Mouse (Mus musculus): Measurements from ENCODE around the gene Tcam1. TPM values are rescaled to one million over a fixed set of nuclear protein-coding genes. Genes with fewer than 3 reads are reported as not detected.

Gene Tcam1
- polyA plus RNA-seq, 1 experiment from 2014 or later, result 0.26 TPM

DNA sequence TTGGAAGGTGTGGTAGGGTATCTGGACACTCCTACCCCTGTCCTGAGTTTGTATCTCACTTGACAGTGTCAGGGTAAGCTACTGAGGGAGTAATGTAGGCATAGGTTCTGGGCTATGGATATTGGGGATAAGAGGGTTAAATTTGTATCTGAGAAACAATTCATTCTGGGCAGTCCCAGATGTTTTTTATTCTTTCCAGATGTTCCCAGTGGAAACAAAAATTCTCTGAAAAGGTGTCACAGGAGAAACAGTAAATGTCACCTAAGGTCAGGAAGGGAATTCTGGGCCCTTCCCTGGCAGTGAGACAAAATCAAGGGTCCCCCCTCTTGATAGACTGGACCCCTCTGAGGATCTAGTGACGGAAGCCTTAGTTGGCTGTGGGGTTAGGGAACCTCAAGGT lies 39.9 kb downstream of the Tcam1 start:
- no peak for DNase-seq (ENCODE audit: low spot score)
- no peak overlapping the region for H3K27ac ChIP-seq (ENCODE audit: low read depth)
- ATAC-seq (replicated peaks; ENCODE audit: low FRiP score, low TSS enrichment, low read depth), result no peak
- H3K4me1 ChIP-seq (replicated peaks; ENCODE audit: control insufficient read depth, insufficient read depth, low read length), result peaks cover 19% of the 10 kb centered on the region
- H3K9ac ChIP-seq (ENCODE audit: low read length), result no peak overlapping the region
- no peak overlapping the region for H3K4me2 ChIP-seq (ENCODE audit: low read length)
- no peak overlapping the region for H3K4me3 ChIP-seq (ENCODE audit: low read depth, low read length)
- no peaks in the 10 kb centered on the region for H3K36me3 ChIP-seq (ENCODE audit: control insufficient read depth, insufficient read depth, low read length)
- no peaks in the 10 kb centered on the region for H3K27me3 ChIP-seq (replicated peaks; ENCODE audit: control insufficient read depth, insufficient read depth, low read length)
- H3K9me3 ChIP-seq (ENCODE audit: control insufficient read depth, low read length), result no peaks in the 10 kb centered on the region
- WGBS, result 74% methylated on average over 1 of the region's 1 CpGs

DNA sequence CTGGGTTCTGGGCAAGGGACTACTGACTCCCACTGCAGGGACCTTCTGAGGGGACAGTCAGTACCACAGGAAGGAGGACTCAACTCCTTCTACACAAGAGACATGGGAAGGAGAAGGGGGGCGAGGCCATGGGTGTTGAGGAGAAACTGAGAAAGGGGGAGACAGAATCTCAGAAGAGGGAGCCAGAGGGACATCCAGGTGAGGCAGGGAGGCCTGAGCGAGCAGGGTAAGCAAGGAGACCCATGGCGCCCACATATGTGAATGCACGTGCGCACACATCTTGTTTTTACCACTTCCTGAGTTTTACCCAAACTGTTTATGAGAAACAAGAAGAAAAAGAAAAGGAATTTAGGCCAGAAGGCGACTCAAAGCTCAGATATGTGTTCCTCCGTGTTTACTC lies 41.3 kb downstream of the Tcam1 start:
- Histone ChIP-seq H3K9me3 (ENCODE audit: control insufficient read depth, low read length) (no peaks in the 10 kb centered on the region), H3K36me3 (ENCODE audit: control insufficient read depth, insufficient read depth, low read length) (no peaks in the 10 kb centered on the region), H3K9ac (ENCODE audit: low read length) (no peak overlapping the region), H3K4me1 (replicated peaks; ENCODE audit: control insufficient read depth, insufficient read depth, low read length) (peaks cover 19% of the 10 kb centered on the region), H3K27ac (ENCODE audit: low read depth) (no peak overlapping the region), H3K4me2 (ENCODE audit: low read length) (no peak overlapping the region), H3K27me3 (replicated peaks; ENCODE audit: control insufficient read depth, insufficient read depth, low read length) (no peaks in the 10 kb centered on the region), H3K4me3 (ENCODE audit: low read depth, low read length) (no peak overlapping the region)
- WGBS, result 70% methylated on average over 7 of the region's 7 CpGs
- ATAC-seq (replicated peaks; ENCODE audit: low FRiP score, low TSS enrichment, low read depth), result no peak
- DNase-seq (ENCODE audit: low spot score), result no peak

DNA sequence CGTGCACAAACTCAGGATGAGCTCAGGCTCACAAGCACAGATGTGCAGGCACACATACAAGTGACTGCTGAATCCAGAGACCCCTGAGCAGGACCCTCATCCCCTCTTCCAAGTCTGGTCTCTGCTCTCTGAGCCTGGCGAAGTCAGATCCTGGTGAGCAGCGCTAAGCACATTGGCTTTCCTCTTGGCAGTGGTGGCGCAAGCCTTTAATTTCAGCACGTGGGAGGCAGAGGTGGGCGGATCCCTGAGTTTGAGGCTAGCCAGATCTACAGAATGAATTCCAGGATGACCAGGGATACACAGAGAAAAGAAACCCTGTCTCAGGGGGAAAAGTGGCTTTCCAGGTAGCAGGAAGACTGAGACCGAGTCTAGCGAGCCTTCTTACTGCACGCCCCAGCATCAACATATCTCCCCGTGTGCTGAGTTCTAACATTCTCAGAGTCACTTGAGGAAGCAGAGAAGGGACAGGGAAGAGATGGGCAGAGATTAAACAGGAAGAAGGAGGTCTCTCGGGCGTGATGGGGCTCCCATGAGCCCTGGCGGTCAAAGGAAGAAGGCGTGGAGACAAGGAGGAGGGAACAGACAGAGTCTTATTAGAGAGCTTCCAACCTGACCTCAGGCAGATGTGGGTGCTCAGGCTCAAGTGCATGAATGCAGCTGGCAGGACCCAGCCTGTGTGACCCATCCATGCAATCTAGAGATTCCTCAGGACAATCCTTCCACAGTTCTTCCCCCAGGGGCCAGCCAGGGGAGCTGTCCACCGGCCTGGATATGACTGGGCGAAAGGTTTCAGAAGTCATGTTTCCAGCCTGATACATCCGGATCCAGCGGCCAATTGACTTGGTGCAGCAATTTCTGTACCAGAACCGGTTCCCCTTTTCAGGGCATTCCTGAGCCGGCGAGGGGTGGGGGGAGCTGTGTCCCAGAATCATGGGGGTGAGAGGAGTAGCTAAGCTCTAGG lies 42.2 kb downstream of the Tcam1 start:
- H3K9me3 ChIP-seq (ENCODE audit: control insufficient read depth, low read length), result no peaks in the 10 kb centered on the region
- no peaks in the 10 kb centered on the region for H3K36me3 ChIP-seq (ENCODE audit: control insufficient read depth, insufficient read depth, low read length)
- ATAC-seq (replicated peaks; ENCODE audit: low FRiP score, low TSS enrichment, low read depth), result no peak
- peak; percentile 58 for DNase-seq (ENCODE audit: low spot score)
- 0 out of 2 replicates have a peak overlapping the region, but pooled peaks have one; percentile 6 for H3K4me2 ChIP-seq (ENCODE audit: low read length)
- no peak overlapping the region for H3K4me3 ChIP-seq (ENCODE audit: low read depth, low read length)
- no peak overlapping the region for H3K9ac ChIP-seq (ENCODE audit: low read length)
- H3K4me1 ChIP-seq (replicated peaks; ENCODE audit: control insufficient read depth, insufficient read depth, low read length), result peaks cover 18% of the 10 kb centered on the region
- H3K27ac ChIP-seq (ENCODE audit: low read depth), result peak overlapping the region; percentile 38; the same call in 1 of the 2 replicates
- no peaks in the 10 kb centered on the region for H3K27me3 ChIP-seq (replicated peaks; ENCODE audit: control insufficient read depth, insufficient read depth, low read length)
- WGBS, result 58% methylated on average over 21 of the region's 21 CpGs

DNA sequence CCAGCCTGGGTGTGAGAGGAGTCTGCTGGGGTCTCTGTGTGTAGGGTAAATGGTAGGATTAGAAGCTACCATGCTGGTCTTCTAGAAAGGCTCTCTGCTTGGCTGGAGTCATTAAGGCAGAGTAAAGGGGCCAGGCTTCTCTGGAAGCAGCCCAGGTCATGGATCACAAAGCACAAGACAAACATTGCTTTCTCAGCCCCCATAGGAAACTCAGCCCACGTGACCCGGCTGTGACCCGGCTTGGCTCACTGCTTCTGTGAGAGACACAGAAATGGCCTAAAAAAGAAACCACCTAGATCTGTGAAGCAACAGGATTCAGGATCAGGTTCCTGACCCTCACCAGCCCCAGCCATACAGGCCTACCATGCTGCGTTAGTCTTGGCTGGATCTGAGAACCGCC lies 48.4 kb downstream of the Tcam1 start:
- H3K9me3 ChIP-seq (ENCODE audit: control insufficient read depth, low read length), result no peaks in the 10 kb centered on the region
- DNase-seq (ENCODE audit: low spot score) (no peak), ATAC-seq (replicated peaks; ENCODE audit: low FRiP score, low TSS enrichment, low read depth) (no peak)
- H3K4me1 ChIP-seq (replicated peaks; ENCODE audit: control insufficient read depth, insufficient read depth, low read length), result 0 out of 2 replicates have a peak, but pooled peaks cover 3% of the 10 kb centered on the region
- no peak overlapping the region for H3K4me2 ChIP-seq (ENCODE audit: low read length)
- no peak overlapping the region for H3K4me3 ChIP-seq (ENCODE audit: low read depth, low read length)
- H3K9ac ChIP-seq (ENCODE audit: low read length), result no peak overlapping the region
- 64% methylated on average over 5 of the region's 5 CpGs for WGBS
- no peaks in the 10 kb centered on the region for H3K27me3 ChIP-seq (replicated peaks; ENCODE audit: control insufficient read depth, insufficient read depth, low read length)
- no peak overlapping the region for H3K27ac ChIP-seq (ENCODE audit: low read depth)
- no peaks in the 10 kb centered on the region for H3K36me3 ChIP-seq (ENCODE audit: control insufficient read depth, insufficient read depth, low read length)

DNA sequence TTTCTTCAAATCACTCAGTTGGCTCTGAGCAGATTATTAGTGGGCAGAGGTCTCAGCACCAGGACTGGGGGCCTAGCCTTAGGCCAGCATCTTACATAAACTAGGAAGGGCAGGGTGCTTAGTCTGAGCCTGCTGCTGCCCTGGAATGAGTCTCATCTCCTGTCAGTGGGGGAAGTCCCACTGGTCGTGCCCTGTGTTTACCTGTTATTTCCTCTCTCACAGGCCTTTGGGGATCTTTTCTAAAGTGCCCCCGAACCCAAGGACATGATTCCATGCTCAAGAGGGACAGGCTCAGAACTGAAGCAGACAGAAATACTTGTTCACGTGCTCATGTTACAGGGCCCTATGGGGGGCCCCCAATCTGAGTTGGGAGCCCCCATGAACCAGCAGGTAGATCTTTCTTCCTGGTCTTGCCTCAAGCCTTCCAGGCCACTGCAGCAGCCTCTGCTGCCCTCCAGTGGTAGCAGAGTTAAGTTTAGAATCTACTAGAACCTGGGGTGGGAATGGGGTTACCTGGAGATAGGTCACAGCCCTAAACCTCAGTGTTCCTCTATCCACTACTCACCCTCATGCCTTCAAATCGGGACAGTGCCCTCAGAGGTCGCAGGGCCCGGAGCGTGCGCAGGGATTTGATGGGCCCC lies 49.2 kb downstream of the Tcam1 start:
- 57% methylated on average over 8 of the region's 8 CpGs for WGBS
- Histone ChIP-seq H3K9me3 (ENCODE audit: control insufficient read depth, low read length) (no peaks in the 10 kb centered on the region), H3K4me3 (ENCODE audit: low read depth, low read length) (no peak overlapping the region), H3K27me3 (replicated peaks; ENCODE audit: control insufficient read depth, insufficient read depth, low read length) (no peaks in the 10 kb centered on the region), H3K4me1 (replicated peaks; ENCODE audit: control insufficient read depth, insufficient read depth, low read length) (0 out of 2 replicates have a peak, but pooled peaks cover 3% of the 10 kb centered on the region), H3K4me2 (ENCODE audit: low read length) (no peak overlapping the region), H3K27ac (ENCODE audit: low read depth) (no peak overlapping the region), H3K9ac (ENCODE audit: low read length) (no peak overlapping the region), H3K36me3 (ENCODE audit: control insufficient read depth, insufficient read depth, low read length) (no peaks in the 10 kb centered on the region)
- ATAC-seq (replicated peaks; ENCODE audit: low FRiP score, low TSS enrichment, low read depth), result no peak; the same call in 1 of the 2 replicates
- DNase-seq (ENCODE audit: low spot score), result peak; percentile 83

DNA sequence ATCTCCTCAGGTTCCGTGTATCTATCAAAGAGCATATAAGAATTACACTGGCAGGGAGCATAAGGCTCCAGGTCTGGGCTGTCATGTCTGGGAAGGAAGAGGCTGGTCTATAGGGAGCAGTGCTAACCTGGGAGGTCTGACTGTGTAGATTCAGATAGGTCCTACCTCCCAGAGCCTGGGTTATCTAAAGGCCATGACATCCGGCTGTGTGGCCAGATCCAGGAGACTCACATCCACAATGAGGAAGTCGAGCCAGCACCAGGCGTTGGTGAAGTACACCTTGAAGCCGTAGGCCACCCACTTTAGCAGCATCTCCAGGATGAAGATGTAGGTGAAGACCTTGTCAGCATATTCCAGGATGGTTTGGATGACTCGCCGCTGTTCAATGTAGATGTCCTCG lies 50.0 kb downstream of the Tcam1 start:
- Histone ChIP-seq H3K4me1 (replicated peaks; ENCODE audit: control insufficient read depth, insufficient read depth, low read length) (0 out of 2 replicates have a peak, but pooled peaks cover 3% of the 10 kb centered on the region), H3K4me3 (ENCODE audit: low read depth, low read length) (no peak overlapping the region), H3K27ac (ENCODE audit: low read depth) (no peak overlapping the region), H3K9me3 (ENCODE audit: control insufficient read depth, low read length) (no peaks in the 10 kb centered on the region), H3K27me3 (replicated peaks; ENCODE audit: control insufficient read depth, insufficient read depth, low read length) (no peaks in the 10 kb centered on the region), H3K36me3 (ENCODE audit: control insufficient read depth, insufficient read depth, low read length) (no peaks in the 10 kb centered on the region), H3K4me2 (ENCODE audit: low read length) (no peak overlapping the region), H3K9ac (ENCODE audit: low read length) (no peak overlapping the region)
- 83% methylated on average over 8 of the region's 8 CpGs for WGBS
- no peak for ATAC-seq (replicated peaks; ENCODE audit: low FRiP score, low TSS enrichment, low read depth)
- DNase-seq (ENCODE audit: low spot score), result no peak

DNA sequence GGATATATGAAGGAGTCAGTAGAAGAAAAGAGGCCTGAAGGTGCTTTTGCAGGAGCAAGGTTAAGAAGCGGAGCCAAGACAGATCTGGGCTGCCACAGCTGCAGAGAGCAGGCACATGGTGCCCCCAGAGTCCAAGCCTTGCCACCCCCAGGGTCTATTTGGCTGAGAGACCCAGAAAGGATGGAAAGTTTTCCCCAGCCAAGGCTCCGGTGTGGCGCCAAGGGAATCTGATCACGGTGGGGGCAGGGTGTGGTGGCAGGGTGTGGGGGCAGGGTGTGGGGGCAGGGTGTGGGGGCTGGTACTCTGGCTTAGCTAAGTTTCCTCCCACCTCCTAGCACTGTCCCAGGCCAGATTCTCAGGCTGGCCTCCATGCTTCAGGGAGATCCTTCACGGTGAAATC lies 52.0 kb downstream of the Tcam1 start:
- H3K4me3 ChIP-seq (ENCODE audit: low read depth, low read length), result no peak overlapping the region
- ATAC-seq (replicated peaks; ENCODE audit: low FRiP score, low TSS enrichment, low read depth), result no peak
- 57% methylated on average over 5 of the region's 5 CpGs for WGBS

DNA sequence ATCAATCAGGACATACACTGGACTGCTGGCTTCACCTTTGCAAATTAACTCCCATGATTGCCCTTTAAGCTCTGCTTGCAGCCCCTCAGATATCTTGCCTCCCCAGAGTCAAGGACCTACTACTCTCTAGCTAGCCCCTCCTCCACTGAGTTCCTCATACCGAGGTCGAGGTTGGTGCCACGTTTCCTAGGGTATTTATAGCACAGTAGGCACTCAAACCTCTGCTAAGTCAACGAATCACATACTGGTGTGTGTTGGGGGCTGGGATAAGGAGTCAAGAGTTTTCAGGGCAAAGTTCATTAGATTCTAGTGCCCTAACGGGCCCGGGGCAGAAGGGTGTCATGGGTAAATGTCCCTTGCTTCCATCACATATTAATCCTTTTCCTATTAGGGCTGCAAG lies 52.7 kb downstream of the Tcam1 start:
- no peak overlapping the region for H3K4me3 ChIP-seq (ENCODE audit: low read depth, low read length)
- no peaks in the 10 kb centered on the region for H3K27me3 ChIP-seq (replicated peaks; ENCODE audit: control insufficient read depth, insufficient read depth, low read length)
- H3K27ac ChIP-seq (ENCODE audit: low read depth), result no peak overlapping the region
- no peak overlapping the region for H3K9ac ChIP-seq (ENCODE audit: low read length)
- 0 out of 2 replicates have a peak, but pooled peaks cover 3% of the 10 kb centered on the region for H3K4me1 ChIP-seq (replicated peaks; ENCODE audit: control insufficient read depth, insufficient read depth, low read length)
- no peak for ATAC-seq (replicated peaks; ENCODE audit: low FRiP score, low TSS enrichment, low read depth)
- no peak overlapping the region for H3K4me2 ChIP-seq (ENCODE audit: low read length)
- H3K36me3 ChIP-seq (ENCODE audit: control insufficient read depth, insufficient read depth, low read length), result no peaks in the 10 kb centered on the region
- 59% methylated on average over 6 of the region's 6 CpGs for WGBS
- H3K9me3 ChIP-seq (ENCODE audit: control insufficient read depth, low read length), result no peaks in the 10 kb centered on the region
- DNase-seq (ENCODE audit: low spot score), result no peak

More for the DNA sequence above, 52.0 kb downstream of the Tcam1 start:
- Histone ChIP-seq H3K4me2 (ENCODE audit: low read length) (no peak overlapping the region), H3K36me3 (ENCODE audit: control insufficient read depth, insufficient read depth, low read length) (no peaks in the 10 kb centered on the region), H3K4me1 (replicated peaks; ENCODE audit: control insufficient read depth, insufficient read depth, low read length) (0 out of 2 replicates have a peak, but pooled peaks cover 3% of the 10 kb centered on the region), H3K9ac (ENCODE audit: low read length) (no peak overlapping the region), H3K9me3 (ENCODE audit: control insufficient read depth, low read length) (no peaks in the 10 kb centered on the region), H3K27ac (ENCODE audit: low read depth) (no peak overlapping the region), H3K27me3 (replicated peaks; ENCODE audit: control insufficient read depth, insufficient read depth, low read length) (no peaks in the 10 kb centered on the region)
- no peak for DNase-seq (ENCODE audit: low spot score)

All from intestine, embryonic 14.5 days (tissue).